Comparison of ENCODE assay signal across 9 mouse cellular contexts in genomic region chr7:131112486-131112885, GRCm38 (mm10). TPM values are rescaled to one million over a fixed set of nuclear protein-coding genes. Genes with fewer than 3 reads are reported as not detected.
DNase-seq lines count a peak whose midpoint lies in the region; ATAC-seq and TF ChIP-seq lines count a peak whose summit lies in the region.
"Had no signal": no experiment of that assay in that cellular context is flagged by ENCODE, and none has a peak within 500 bp of the region (broad histone marks: within the 10 kb centered on the region; RNA-seq: fewer than 3 reads in every experiment).

No protein-coding gene starts in this region.

- H3K27ac ChIP-seq in heart, embryonic 12.5 days (ENCODE audit: poor library complexity, severe bottlenecking), result no peak overlapping the region
- H3K27ac ChIP-seq in bone marrow, adult 2 months (ENCODE audit: control insufficient read depth, insufficient read depth, low read depth, low read length, poor library complexity), result no peak overlapping the region
- H3K27ac ChIP-seq in embryonic fibroblast, embryonic 13.5 days (ENCODE audit: insufficient read depth, low read length), result no peak overlapping the region
- H3K27ac ChIP-seq: embryonic facial prominence, embryonic 13.5 days had no signal

- peak; percentile 56 for TF ChIP-seq CTCF in bone marrow, adult 2 months (IDR thresholded peaks at IDR 0.05; ENCODE audit: control insufficient read depth, insufficient read depth, low read length)
- TF ChIP-seq CTCF in embryonic fibroblast, embryonic 13.5 days (IDR thresholded peaks at IDR 0.05; ENCODE audit: borderline replicate concordance, insufficient read depth, low read length), result peak; percentile 42; the same call in 1 of the 2 replicates

- TF ChIP-seq POLR2A in bone marrow, adult 2 months (IDR thresholded peaks at IDR 0.05; ENCODE audit: borderline replicate concordance, control insufficient read depth, low read depth, low read length), result no peak
- no peak for TF ChIP-seq POLR2A in embryonic fibroblast, embryonic 13.5 days (IDR thresholded peaks at IDR 0.05; ENCODE audit: low read depth, low read length)

- H3K4me3 ChIP-seq in heart, embryonic 12.5 days, result no peak overlapping the region
- H3K4me3 ChIP-seq in bone marrow, adult 2 months (replicated peaks; ENCODE audit: control insufficient read depth, low read depth, low read length), result no peak overlapping the region
- H3K4me3 ChIP-seq in embryonic fibroblast, embryonic 13.5 days (ENCODE audit: insufficient read depth, low read length), result no peak overlapping the region
- H3K4me3 ChIP-seq: embryonic facial prominence, embryonic 13.5 days had no signal

- H3K9ac ChIP-seq in heart, embryonic 12.5 days, result no peak overlapping the region
- H3K9ac ChIP-seq: embryonic facial prominence, embryonic 13.5 days had no signal

- H3K27me3 ChIP-seq in heart, embryonic 12.5 days (replicated peaks), result no peaks in the 10 kb centered on the region
- H3K27me3 ChIP-seq: embryonic facial prominence, embryonic 13.5 days had no signal

- peaks cover 10% of the 10 kb centered on the region; the same call in 1 of the 2 replicates for H3K4me1 ChIP-seq in heart, embryonic 12.5 days (replicated peaks)
- no peaks in the 10 kb centered on the region for H3K4me1 ChIP-seq in bone marrow, adult 2 months (ENCODE audit: control insufficient read depth, insufficient read depth, low read length)
- H3K4me1 ChIP-seq in embryonic fibroblast, embryonic 13.5 days (ENCODE audit: control insufficient read depth, insufficient read depth, low read length), result no peaks in the 10 kb centered on the region
- H3K4me1 ChIP-seq: embryonic facial prominence, embryonic 13.5 days had no signal

- ATAC-seq in heart, embryonic 12.5 days (ENCODE audit: insufficient number of reproducible peaks, low FRiP score), result no peak

- no peaks in the 10 kb centered on the region; the same call in 1 of the 2 replicates for H3K9me3 ChIP-seq in heart, embryonic 12.5 days (replicated peaks)
- H3K9me3 ChIP-seq: embryonic facial prominence, embryonic 13.5 days had no signal

- H3K36me3 ChIP-seq in heart, embryonic 12.5 days, result no peaks in the 10 kb centered on the region
- H3K36me3 ChIP-seq: embryonic facial prominence, embryonic 13.5 days had no signal

- no peak overlapping the region for H3K4me2 ChIP-seq in heart, embryonic 12.5 days
- H3K4me2 ChIP-seq: embryonic facial prominence, embryonic 13.5 days had no signal

- peak; percentile 83 for DNase-seq in heart, adult 11 months
- peak; percentile 15 for DNase-seq in CD4-positive helper T cell, adult 2 months (ENCODE audit: low read depth, low spot score)
- peak; percentile 65 for DNase-seq in layer of hippocampus, adult 9-10 months (ENCODE audit: low spot score)
- DNase-seq in lung, postnatal 36 days, result peak; percentile 75
- peak; percentile 57 for DNase-seq in thymus, postnatal 0 days (ENCODE audit: low spot score)

- 34% methylated on average over 3 of the region's 3 CpGs for WGBS in heart, embryonic 12.5 days
- WGBS in bone marrow, adult 2 months, result 39% methylated on average over 3 of the region's 3 CpGs

RNA-seq across cellular contexts. Expression of gene 4933402N03Rik, which starts 33.6 kb away (rescaled TPM):
- not detected in 2 replicates for polyA plus RNA-seq in heart, embryonic 12.5 days (2016; fragmentation: Nextera tagmentation; extraction: Ambion mirVana)
- polyA plus RNA-seq in bone marrow, adult 2 months (2011; ENCODE audit: insufficient read depth, insufficient read length, low replicate concordance, missing spikeins), result not detected in 2 replicates
- polyA plus RNA-seq in embryonic fibroblast, embryonic 13.5 days (2011; ENCODE audit: insufficient read length, low read depth, missing spikeins), result not detected in 2 replicates
- polyA plus RNA-seq in thymus, postnatal 0 days (2015; fragmentation: Nextera tagmentation; extraction: Ambion mirVana), result not detected in 2 replicates
- polyA plus RNA-seq: embryonic facial prominence, embryonic 13.5 days had no signal

Comparison
In these comparisons a context has a peak if more than half of its experiments do, and no peak if none do; other contexts are left out.
1. DNase-seq: peak in every context shown above with its lines; median percentile 83 in heart, adult 11 months; 75 in lung, postnatal 36 days; 65 in layer of hippocampus, adult 9-10 months; 57 in thymus, postnatal 0 days; 15 in CD4-positive helper T cell, adult 2 months.